Mouse (Mus musculus): ENCODE data around the gene Rhox7b.
"Not testable (repeated sequence)": the region's sequence is repeated elsewhere in the genome, so short reads cannot be mapped to it uniquely, and the experiment has no call there.

Gene Rhox7b

DNA sequence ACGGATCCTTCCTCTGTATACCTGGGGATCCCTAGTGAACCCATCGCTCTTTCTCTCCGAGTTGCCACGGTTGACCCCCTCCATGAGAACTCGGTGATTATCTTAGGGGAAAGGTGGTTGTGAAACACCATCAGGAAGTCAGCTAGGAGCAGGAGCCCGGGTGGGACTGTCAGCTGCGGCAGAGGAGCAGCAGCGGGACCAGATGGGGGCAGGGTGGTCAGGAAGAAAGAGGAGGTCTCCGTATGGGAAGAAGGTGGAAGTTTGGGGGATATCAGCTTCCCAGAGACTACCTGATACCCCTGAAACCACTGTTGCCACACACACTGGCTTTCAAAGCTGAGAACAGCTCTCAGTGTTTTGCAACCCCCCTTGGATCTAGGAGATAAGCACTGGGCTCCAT is at the start of gene Rhox7b:
TSS of gene Rhox7b (minus strand) at position 101 of the 400 bp plus-strand sequence.
- CTCF ChIA-PET = not testable (repeated sequence)

DNA sequence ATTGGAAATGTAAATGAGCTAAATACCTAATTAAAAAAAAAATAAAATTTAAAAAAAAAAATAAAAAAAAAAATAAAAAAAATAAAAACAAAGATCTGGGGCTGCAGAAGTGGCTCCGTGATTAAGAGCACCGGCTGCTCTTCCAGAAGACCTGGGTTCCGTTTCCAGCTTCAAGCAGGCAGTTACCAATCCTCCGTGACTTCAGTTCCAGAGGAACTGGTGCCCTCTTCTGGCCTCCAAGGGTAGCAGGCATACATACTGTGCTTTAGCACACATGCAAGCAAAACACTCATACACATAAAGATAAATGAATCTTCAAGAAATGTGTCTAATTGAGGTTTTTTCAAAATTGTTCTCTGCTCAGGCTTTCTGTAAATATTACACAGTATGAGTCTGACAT is 19.3 kb upstream of the Rhox7b start:
- CTCF ChIA-PET = no interaction called here

DNA sequence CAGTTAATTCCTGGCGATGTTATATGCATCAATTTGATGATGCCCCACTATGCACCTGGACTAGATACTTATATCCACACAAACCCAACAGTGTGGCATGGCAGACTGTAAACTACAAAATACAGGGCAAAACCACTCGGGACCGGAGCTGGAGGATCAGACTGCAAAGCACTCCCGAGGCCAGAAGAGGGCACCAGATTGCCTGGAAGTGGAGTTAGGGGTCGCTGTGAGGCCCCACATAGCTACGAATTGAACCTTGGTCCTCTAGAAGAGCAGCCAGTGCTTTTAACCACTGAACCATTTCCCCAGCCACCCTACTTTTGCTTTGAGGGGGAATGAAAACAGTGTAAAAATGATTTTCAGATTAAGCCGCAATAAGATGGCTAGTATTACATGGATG is 11.5 kb upstream of the Rhox7b start:
- CTCF ChIA-PET = no interaction called here

DNA sequence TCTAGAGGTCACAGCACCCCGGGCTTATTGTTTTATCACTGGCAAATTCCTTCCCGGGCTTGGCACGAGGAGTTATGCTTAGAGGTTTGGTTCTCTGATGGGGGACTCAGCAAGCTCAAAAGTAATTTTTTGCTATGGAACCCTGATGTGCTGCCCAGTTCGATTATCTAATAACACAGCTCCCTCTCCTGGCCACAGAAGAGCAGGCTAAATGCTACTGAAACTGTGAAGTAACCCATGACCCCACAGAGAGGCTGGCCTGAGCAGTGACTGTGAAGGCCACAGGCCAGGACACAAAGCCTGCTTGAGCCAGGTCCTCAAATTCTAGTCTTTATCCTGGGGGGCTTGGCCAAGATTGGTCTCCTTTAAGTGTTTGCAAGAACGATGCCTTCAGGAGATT is 6.7 kb upstream of the Rhox7b start:
- CTCF ChIA-PET = no interaction called here

DNA sequence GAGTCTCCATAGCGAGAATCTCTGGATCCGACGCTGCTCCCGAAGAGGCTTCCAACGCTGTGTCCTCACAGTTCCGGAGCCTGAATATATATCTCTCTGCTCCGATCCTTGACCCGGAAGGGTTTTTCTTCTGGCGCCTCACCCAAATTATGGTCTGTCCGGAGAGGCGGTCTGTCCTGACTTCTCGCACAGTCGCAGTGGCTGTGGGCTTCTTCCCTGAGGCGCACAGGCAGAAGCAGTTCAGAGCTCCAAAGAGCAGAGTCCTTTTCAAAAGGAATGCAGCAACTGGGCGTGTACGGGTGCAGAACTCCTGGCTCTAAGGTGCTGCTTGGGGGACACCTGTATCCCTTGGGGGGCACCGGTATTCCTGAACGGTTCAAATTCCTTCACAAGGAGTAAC is 4.6 kb upstream of the Rhox7b start, which contains the start of gene Rhox9:
TSS of gene Rhox9 (minus strand) at position 101 of the 400 bp plus-strand sequence.
- CTCF ChIA-PET = not testable (repeated sequence)

DNA sequence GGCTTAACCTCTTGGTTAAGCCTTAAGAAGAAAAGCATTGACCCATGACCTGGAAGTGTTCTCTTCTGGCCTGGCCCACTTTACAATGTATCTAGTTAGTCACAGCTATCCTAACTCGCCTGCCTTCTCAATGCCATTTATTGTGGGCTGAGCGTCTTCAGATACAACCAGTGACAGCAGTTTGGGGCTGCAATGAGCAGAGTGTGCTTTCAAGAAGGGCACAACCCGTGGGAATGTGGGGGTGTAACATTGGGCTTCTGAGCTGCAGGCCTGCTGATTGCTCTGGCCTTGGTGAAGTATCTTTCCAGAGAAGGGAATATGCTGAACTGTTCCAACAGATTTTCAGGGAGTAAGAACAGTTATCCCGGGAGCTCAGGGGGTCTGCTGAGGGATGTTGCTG is 18.2 kb downstream of the Rhox7b start, which contains the start of gene Rhox8:
TSS of gene Rhox8 (minus strand) at position 101 of the 400 bp plus-strand sequence.
- CTCF ChIA-PET = no interaction called here

DNA sequence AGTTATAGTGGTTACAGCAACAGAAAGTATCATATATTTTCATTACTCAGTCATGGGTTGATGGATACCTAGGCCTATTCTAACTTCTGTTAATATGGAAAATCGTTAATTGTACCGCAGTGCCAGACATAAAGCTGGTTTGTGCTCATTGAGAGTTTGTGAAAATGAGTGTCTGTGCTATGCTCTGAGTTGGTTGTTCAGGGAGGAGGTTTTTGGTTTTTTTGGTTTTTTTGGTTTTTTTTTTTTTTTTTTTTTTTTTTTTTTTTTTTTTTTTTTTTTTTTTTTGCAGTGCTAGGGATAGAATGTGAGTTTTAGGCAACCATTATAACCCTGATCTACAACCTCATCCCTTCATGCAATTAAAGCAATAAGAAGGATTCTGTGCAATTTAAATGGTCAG is 25.4 kb downstream of the Rhox7b start:
- CTCF ChIA-PET = no interaction called here
